Mouse (Mus musculus) intestine, embryonic 14.5 days (tissue): Measurements from ENCODE around the gene Mrps14. TPM values are rescaled to one million over a fixed set of nuclear protein-coding genes. Genes with fewer than 3 reads are reported as not detected.

Experiments used
- ATAC-seq: fragments of 200-750 bp; cut with Nextera tagmentation; replicated peaks from 2 replicates; pipeline ENCODE4 v1.8.0; 2017; ENCODE audit warnings: low read depth, moderate number of reproducible peaks, moderate TSS enrichment, moderate library complexity; ENCODE audit not compliant: low FRiP score, low TSS enrichment
- DNase-seq: peaks from one replicate; pipeline ENCODE4 v3.0.0-alpha.2; 2018; ENCODE audit warnings: low spot score
- H3K27ac ChIP-seq: fragments of 300-500 bp; sonication (generic); 2 replicates; pipeline ENCODE4 v1.5.1; 2014; ENCODE audit warnings: low read depth, mild to moderate bottlenecking, control low read depth
- H3K27me3 ChIP-seq: fragments of 300-500 bp; sonication (generic); replicated peaks from 2 replicates; pipeline ENCODE4 v1.6.1; 2014; ENCODE audit warnings: low read length, control low read depth; ENCODE audit not compliant: control insufficient read depth, insufficient read depth
- H3K36me3 ChIP-seq: fragments of 300-500 bp; sonication (generic); 2 replicates; pipeline ENCODE4 v1.6.1; 2014; ENCODE audit warnings: low read length, control low read depth; ENCODE audit not compliant: control insufficient read depth, insufficient read depth
- H3K4me1 ChIP-seq: fragments of 300-500 bp; sonication (generic); replicated peaks from 2 replicates; pipeline ENCODE4 v1.6.1; 2014; ENCODE audit warnings: low read length, control low read depth, mixed read lengths; ENCODE audit not compliant: control insufficient read depth, insufficient read depth
- H3K4me2 ChIP-seq: fragments of 300-500 bp; sonication (generic); 2 replicates; pipeline ENCODE4 v1.6.1; 2014; ENCODE audit warnings: low read length
- H3K4me3 ChIP-seq: fragments of 300-500 bp; sonication (generic); 2 replicates; pipeline ENCODE4 v1.5.1; 2014; ENCODE audit warnings: low read depth, low read length, control low read depth, mixed read lengths
- H3K9ac ChIP-seq: fragments of 300-500 bp; sonication (generic); 2 replicates; pipeline ENCODE4 v1.6.1; 2014; ENCODE audit warnings: mild to moderate bottlenecking, low read length
- H3K9me3 ChIP-seq: fragments of 300-500 bp; sonication (generic); 2 replicates; pipeline ENCODE4 v1.6.1; 2016; ENCODE audit warnings: low read length, control low read depth; ENCODE audit not compliant: control insufficient read depth
- WGBS: fragments of 180-500 bp; shearing (Covaris S2); extraction: QIAGEN DNeasy Blood & Tissue Kit; methylation state at CpG from one replicate; pipeline ENCODE4 v1.1.7; 2014; 5-methylcytosine and 5-hydroxymethylcytosine counted together
- polyA plus RNA-seq: library from polyadenylated mRNA; unstranded; fragments of >200 nt; fragmentation: Nextera tagmentation; extraction: Ambion mirVana; gene quantifications from 2 replicates; pipeline ENCODE4 v1.2.1, GENCODE M21; 2014

Gene Mrps14
- polyA plus RNA-seq, 1 experiment from 2014 or later = 276 TPM

DNA sequence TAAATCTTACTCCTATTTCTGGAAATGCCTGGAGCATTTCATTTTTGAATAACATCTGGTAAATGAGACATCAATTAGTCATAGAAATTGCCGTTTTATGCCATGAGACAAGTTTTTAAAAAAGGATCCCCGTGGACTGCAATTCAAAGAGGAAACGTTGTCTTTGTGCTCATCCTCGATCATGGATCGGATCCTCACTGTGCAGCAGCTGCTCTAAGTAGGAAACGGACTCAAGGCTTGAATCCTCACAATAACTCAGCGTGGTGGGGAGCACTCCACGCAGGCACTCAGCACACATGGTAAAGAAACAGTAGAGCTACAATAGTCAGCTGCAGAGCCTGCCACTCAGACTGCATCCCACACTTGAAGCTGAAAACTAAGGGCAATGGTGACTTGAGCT, 18.1 kb upstream of the Mrps14 start:
- H3K4me1 ChIP-seq = no peaks in the 10 kb centered on the region
- no peaks in the 10 kb centered on the region for H3K36me3 ChIP-seq
- 69% methylated on average over 8 of the region's 8 CpGs for WGBS
- H3K9ac ChIP-seq = no peak overlapping the region
- H3K27me3 ChIP-seq = no peaks in the 10 kb centered on the region
- H3K4me2 ChIP-seq = no peak overlapping the region
- no peak overlapping the region for H3K27ac ChIP-seq
- ATAC-seq (no peak), DNase-seq (no peak)
- H3K9me3 ChIP-seq = no peaks in the 10 kb centered on the region
- H3K4me3 ChIP-seq = no peak overlapping the region

- no peaks in the 10 kb centered on the region for H3K27me3 ChIP-seq
- H3K9ac ChIP-seq = no peak overlapping the region
- H3K4me1 ChIP-seq = no peaks in the 10 kb centered on the region
- no peak overlapping the region for H3K27ac ChIP-seq
- no peak overlapping the region for H3K4me3 ChIP-seq
- H3K4me2 ChIP-seq = no peak overlapping the region
- no peaks in the 10 kb centered on the region for H3K9me3 ChIP-seq
- no peak for DNase-seq
- 70% methylated on average over 4 of the region's 4 CpGs for WGBS
- no peaks in the 10 kb centered on the region for H3K36me3 ChIP-seq
- ATAC-seq = no peak
These were observed 13.8 kb upstream of the Mrps14 start for GRCm38 (mm10) chr1:160181216-160181615.

GRCm38 (mm10) chr1:160184506-160184905, 10.5 kb upstream of the Mrps14 start:
- no peaks in the 10 kb centered on the region for H3K36me3 ChIP-seq
- no peak overlapping the region for H3K9ac ChIP-seq
- no peak overlapping the region for H3K4me2 ChIP-seq
- no peak overlapping the region for H3K4me3 ChIP-seq
- DNase-seq = peak; percentile 77
- H3K9me3 ChIP-seq = no peaks in the 10 kb centered on the region
- H3K27me3 ChIP-seq = no peaks in the 10 kb centered on the region
- 13% methylated on average over 5 of the region's 5 CpGs for whole genome bisulfite sequencing
- 0 out of 2 replicates have a peak, but pooled peaks have one; percentile 82 for ATAC-seq
- no peak overlapping the region for H3K27ac ChIP-seq
- no peaks in the 10 kb centered on the region for H3K4me1 ChIP-seq

DNA sequence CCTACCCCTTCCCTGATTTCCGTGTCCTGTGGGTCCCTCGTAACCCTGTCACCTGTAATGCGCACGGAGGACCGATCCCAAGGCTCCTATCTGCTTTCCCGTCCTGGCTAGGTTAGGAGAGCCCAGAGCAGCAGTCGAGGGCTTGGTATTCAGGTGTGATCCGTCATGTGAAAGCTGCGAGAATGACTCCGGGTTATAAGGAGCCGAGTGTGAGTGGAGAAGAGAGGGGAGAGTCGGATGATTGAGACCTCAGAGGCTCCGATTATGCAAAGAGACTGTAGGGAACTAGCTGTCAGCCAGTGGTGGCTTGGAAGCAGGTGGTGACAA, 285 bp downstream of the Mrps14 start:
- no peak for DNase-seq
- no peaks in the 10 kb centered on the region for H3K27me3 ChIP-seq
- peak overlapping the region; percentile 91 for H3K4me3 ChIP-seq
- H3K9me3 ChIP-seq = no peaks in the 10 kb centered on the region
- H3K4me2 ChIP-seq = peak overlapping the region; percentile 70
- peak overlapping the region; percentile 77 for H3K27ac ChIP-seq
- H3K36me3 ChIP-seq = peaks cover 35% of the 10 kb centered on the region
- WGBS = under 1% methylated on average over 13 of the region's 13 CpGs
- no peak for ATAC-seq
- peaks cover 14% of the 10 kb centered on the region for H3K4me1 ChIP-seq
- peak overlapping the region; percentile 77 for H3K9ac ChIP-seq

DNA sequence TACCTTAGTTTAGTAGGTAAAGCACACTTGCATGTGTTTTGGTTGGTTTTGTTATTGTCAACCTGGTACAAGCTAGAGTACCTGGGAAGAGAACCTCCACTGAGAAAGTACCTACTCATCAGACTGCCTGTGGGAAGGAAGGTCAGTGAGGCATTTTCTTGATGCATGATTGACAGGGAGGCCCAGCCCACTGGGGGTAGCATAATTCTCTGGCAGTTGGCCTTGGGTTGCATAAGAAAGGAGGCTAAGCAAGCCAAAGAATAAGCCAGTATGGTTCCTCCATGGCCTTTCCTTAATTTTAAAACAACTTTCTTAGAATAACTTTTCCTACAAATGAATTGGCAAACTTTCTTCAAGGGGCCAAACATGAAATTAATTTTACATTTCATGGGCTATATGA, 10.5 kb downstream of the Mrps14 start:
- Histone ChIP-seq H3K9ac (no peak overlapping the region), H3K9me3 (no peaks in the 10 kb centered on the region), H3K4me2 (no peak overlapping the region), H3K4me1 (no peaks in the 10 kb centered on the region; the same call in 1 of the 2 replicates), H3K36me3 (peaks cover 79% of the 10 kb centered on the region), H3K27ac (no peak overlapping the region), H3K27me3 (no peaks in the 10 kb centered on the region), H3K4me3 (no peak overlapping the region)
- DNase-seq = no peak
- ATAC-seq = no peak

DNA sequence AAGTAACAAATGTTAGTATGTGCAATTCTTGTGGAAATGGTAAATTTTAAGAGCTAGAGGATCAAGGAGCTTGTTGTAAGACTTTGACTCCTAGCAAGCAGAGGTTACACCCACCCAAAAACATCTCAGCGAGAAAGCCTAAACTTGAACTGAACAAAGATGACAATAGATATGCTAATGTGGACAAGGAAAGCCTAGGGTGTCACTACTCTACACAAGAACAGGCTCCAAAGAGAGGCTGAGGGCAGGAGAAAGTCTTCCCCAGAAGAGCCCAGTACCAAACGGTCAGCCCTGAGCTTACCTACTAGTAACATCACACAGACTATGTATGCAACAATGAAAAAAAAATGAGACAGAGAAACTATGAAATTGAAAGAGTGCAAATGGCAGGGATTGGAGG, 14.8 kb downstream of the Mrps14 start:
- no peaks in the 10 kb centered on the region for H3K27me3 ChIP-seq
- no peak for ATAC-seq
- peaks cover 37% of the 10 kb centered on the region for H3K36me3 ChIP-seq
- no peak overlapping the region for H3K4me2 ChIP-seq
- H3K9ac ChIP-seq = no peak overlapping the region
- H3K4me3 ChIP-seq = no peak overlapping the region
- H3K9me3 ChIP-seq = no peaks in the 10 kb centered on the region
- WGBS = 94% methylated on average over 2 of the region's 2 CpGs
- peaks cover 8% of the 10 kb centered on the region for H3K4me1 ChIP-seq
- no peak overlapping the region for H3K27ac ChIP-seq
- DNase-seq = no peak

DNA sequence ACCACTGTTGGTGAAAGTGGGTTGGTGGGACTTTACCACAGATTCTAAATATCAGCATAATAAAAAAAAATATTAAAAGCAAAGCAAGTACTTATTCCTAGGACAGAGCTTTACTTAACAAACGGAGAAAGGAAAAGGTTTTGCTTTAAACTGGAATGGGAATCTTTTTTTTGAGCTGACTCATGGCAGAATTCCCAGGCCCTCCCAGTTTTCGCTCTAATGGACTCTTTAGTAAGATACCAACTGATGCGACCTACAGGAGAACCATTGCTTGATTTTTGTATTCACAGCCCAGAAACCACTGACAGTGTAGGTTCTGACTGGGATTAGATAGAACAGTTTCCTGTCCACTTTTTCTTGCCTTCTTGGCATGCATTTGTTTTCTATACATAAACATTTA, 15.6 kb downstream of the Mrps14 start:
- peaks cover 8% of the 10 kb centered on the region for H3K4me1 ChIP-seq
- H3K27ac ChIP-seq = no peak overlapping the region
- WGBS = 72% methylated on average over 3 of the region's 3 CpGs
- H3K27me3 ChIP-seq = no peaks in the 10 kb centered on the region
- no peaks in the 10 kb centered on the region for H3K9me3 ChIP-seq
- ATAC-seq (no peak), DNase-seq (no peak)
- peak overlapping the region; percentile 78; the same call in 1 of the 2 replicates for H3K4me3 ChIP-seq
- no peak overlapping the region for H3K9ac ChIP-seq
- peak overlapping the region; percentile 72 for H3K4me2 ChIP-seq
- peaks cover 31% of the 10 kb centered on the region for H3K36me3 ChIP-seq

GRCm38 (mm10) chr1:160211597-160212122, 16.6 kb downstream of the Mrps14 start:
- H3K9ac ChIP-seq = peak overlapping the region; percentile 86
- peak overlapping the region; percentile 99; the same call in 1 of the 2 replicates for H3K27ac ChIP-seq
- peaks cover 20% of the 10 kb centered on the region for H3K36me3 ChIP-seq
- ATAC-seq (no peak), DNase-seq (no peak)
- 1% methylated on average over 8 of the region's 8 CpGs for WGBS
- no peaks in the 10 kb centered on the region for H3K9me3 ChIP-seq
- peaks cover 8% of the 10 kb centered on the region for H3K4me1 ChIP-seq
- H3K4me3 ChIP-seq = peak overlapping the region; percentile 78
- no peaks in the 10 kb centered on the region for H3K27me3 ChIP-seq
- H3K4me2 ChIP-seq = peak overlapping the region; percentile 72

DNA sequence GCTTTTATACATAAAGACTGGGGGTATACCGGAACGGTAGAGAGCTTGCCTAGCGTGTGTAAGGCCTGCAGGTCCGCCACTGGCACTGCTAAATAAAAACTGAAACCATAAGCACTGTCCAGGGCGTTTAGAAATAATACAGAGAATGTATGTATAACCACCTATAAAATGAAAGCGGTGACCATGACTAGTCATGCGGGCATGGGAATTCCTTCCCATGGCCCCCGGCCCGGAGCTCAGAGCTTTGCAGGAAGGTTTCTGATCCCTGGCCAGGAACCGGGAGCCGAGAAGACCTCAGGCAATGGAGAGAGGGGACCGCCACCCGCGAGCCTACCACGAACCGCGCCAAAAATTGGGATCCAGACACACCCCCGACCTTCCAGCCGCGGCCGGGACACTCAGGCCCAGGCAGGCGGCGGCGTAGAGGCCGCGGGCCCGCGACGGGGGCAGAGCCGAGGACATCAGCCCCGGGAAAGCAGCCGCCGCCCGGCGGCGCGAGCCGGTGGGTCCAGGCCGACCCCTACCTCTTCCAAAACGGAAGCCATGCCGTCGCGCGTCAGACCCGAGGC, 17.2 kb downstream of the Mrps14 start:
- H3K9ac ChIP-seq = peak overlapping the region; percentile 86
- H3K36me3 ChIP-seq = peaks cover 15% of the 10 kb centered on the region
- peaks cover 8% of the 10 kb centered on the region for H3K4me1 ChIP-seq
- WGBS = under 1% methylated on average over 45 of the region's 45 CpGs
- H3K27me3 ChIP-seq = no peaks in the 10 kb centered on the region
- peak overlapping the region; percentile 78 for H3K4me3 ChIP-seq
- no peaks in the 10 kb centered on the region for H3K9me3 ChIP-seq
- peak overlapping the region; percentile 72 for H3K4me2 ChIP-seq
- peak overlapping the region; percentile 99 for H3K27ac ChIP-seq
- peak; percentile 79 for ATAC-seq
- no peak for DNase-seq
